Mouse (Mus musculus): ENCODE results near the gene Nutm2.
A peak's percentile ranks its signal among the peaks of the same experiment; 100 is the strongest.
"Not testable (repeated sequence)": the region's sequence is repeated elsewhere in the genome, so short reads cannot be mapped to it uniquely, and the experiment has no call there.

Nutm2 gene

GRCm38 (mm10) chr13:50467007-50467406 lies at the start of gene Nutm2:
TSS of gene Nutm2 (plus strand) at chr13:50467307.
- no peak for DNase-seq (ENCODE audit: low spot score)

GRCm38 (mm10) chr13:50417389-50418183 lies 49.5 kb upstream of the Nutm2 start, which contains the start of gene Fbxw17:
TSS of gene Fbxw17 (plus strand) at chr13:50417864.
- peak; percentile 70 for DNase-seq (ENCODE audit: low spot score)

GRCm38 (mm10) chr13:50418421-50418820 lies 48.7 kb upstream of the Nutm2 start:
- no peak for DNase-seq (ENCODE audit: low spot score)

GRCm38 (mm10) chr13:50423625-50424209 lies 43.4 kb upstream of the Nutm2 start:
- no peak for DNase-seq (ENCODE audit: low spot score)

- DNase-seq (ENCODE audit: low spot score), result no peak
Observed at GRCm38 (mm10) chr13:50424517-50424916, 42.6 kb upstream of the Nutm2 start.

GRCm38 (mm10) chr13:50426686-50427085 lies 40.4 kb upstream of the Nutm2 start:
- DNase-seq (ENCODE audit: low spot score), result no peak

- DNase-seq (ENCODE audit: low spot score), result no peak
Observed at GRCm38 (mm10) chr13:50443812-50444211, 23.3 kb upstream of the Nutm2 start, which contains the start of gene Gm47429. TSS of gene Gm47429 (minus strand) at chr13:50443912.

GRCm38 (mm10) chr13:50445261-50445660 lies 21.8 kb upstream of the Nutm2 start:
- no peak for DNase-seq (ENCODE audit: low spot score)

GRCm38 (mm10) chr13:50452266-50452665 lies 14.8 kb upstream of the Nutm2 start:
- not testable (repeated sequence) for DNase-seq (ENCODE audit: low spot score)

- no peak for DNase-seq (ENCODE audit: low spot score)
Observed at GRCm38 (mm10) chr13:50453426-50453825, 13.7 kb upstream of the Nutm2 start.

GRCm38 (mm10) chr13:50460433-50460832 lies 6.7 kb upstream of the Nutm2 start:
- not testable (repeated sequence) for DNase-seq (ENCODE audit: low spot score)

GRCm38 (mm10) chr13:50464621-50465562 lies 2.2 kb upstream of the Nutm2 start:
- DNase-seq (ENCODE audit: low spot score), result no peak

- not testable (repeated sequence) for DNase-seq (ENCODE audit: low spot score)
Observed at GRCm38 (mm10) chr13:50488510-50488909, 21.4 kb downstream of the Nutm2 start.

- not testable (repeated sequence) for DNase-seq (ENCODE audit: low spot score)
Observed at GRCm38 (mm10) chr13:50510470-50511343, 43.6 kb downstream of the Nutm2 start.
